Mouse (Mus musculus) heart, adult 2 months (tissue): ENCODE results near the gene Speer4e. TPM values are rescaled to one million over a fixed set of nuclear protein-coding genes. Genes with fewer than 3 reads are reported as not detected.
"Not testable (repeated sequence)": the region's sequence is repeated elsewhere in the genome, so short reads cannot be mapped to it uniquely, and the experiment has no call there.

ENCODE experiments used
- DNase-seq, 2 experiments: peaks; one replicate each; pipeline ENCODE4 v3.0.0; 2021
- H3K27ac ChIP-seq: fragments of 200-600 bp; 2 replicates; pipeline ENCODE4 v1.8.1; 2022
- H3K27me3 ChIP-seq: fragments of 200-500 bp; 2 replicates; pipeline ENCODE4 v1.6.1; 2012; ENCODE audit warnings: mild to moderate bottlenecking, low read length, inconsistent platforms, mixed read lengths; ENCODE audit not compliant: control insufficient read depth, insufficient read depth
- H3K36me3 ChIP-seq: fragments of 200-500 bp; 2 replicates; pipeline ENCODE4 v1.6.1; 2012; ENCODE audit warnings: low read length, inconsistent platforms; ENCODE audit not compliant: control insufficient read depth, insufficient read depth
- H3K4me1 ChIP-seq: fragments of 200-500 bp; 2 replicates; pipeline ENCODE4 v1.6.1; 2011; ENCODE audit warnings: low read length; ENCODE audit not compliant: control insufficient read depth, insufficient read depth
- H3K4me3 ChIP-seq: fragments of 200-600 bp; 2 replicates; pipeline ENCODE4 v1.8.1; 2022
- H3K79me2 ChIP-seq: fragments of 200-500 bp; replicated peaks from 2 replicates; pipeline ENCODE4 v1.6.1; 2012; ENCODE audit warnings: mild to moderate bottlenecking, inconsistent platforms, low read length, moderate library complexity, mixed read lengths; ENCODE audit not compliant: control insufficient read depth, insufficient read depth
- H3K9ac ChIP-seq: fragments of 200-500 bp; 2 replicates; pipeline ENCODE4 v1.6.1; 2012; ENCODE audit warnings: low read depth, mild to moderate bottlenecking, control low read depth, inconsistent platforms, low read length, mixed read lengths
- WGBS: fragments of 180-500 bp; shearing (Covaris S2); methylation state at CpG from one replicate; pipeline ENCODE4 v1.1.7; 2018; 5-methylcytosine and 5-hydroxymethylcytosine counted together
- intact Hi-C: fragments of 180-260 bp; cut with DNase I; formaldehyde crosslinking; loops from one replicate; pipeline ENCODE4 v1.15.1; 2025
- polyA plus RNA-seq: library from polyadenylated mRNA; depleted of rRNA; stranded (reverse); fragments of >200 nt; gene quantifications from 2 replicates; pipeline ENCODE4 v1.2.3, GENCODE M21; 2012
- total RNA-seq, 2 experiments: library from RNA; stranded (reverse); gene quantifications; 2 replicates each; pipeline ENCODE4 v1.2.3; 2021

Speer4e gene
- total and polyA plus RNA-seq, 3 experiments, result not detected

DNA sequence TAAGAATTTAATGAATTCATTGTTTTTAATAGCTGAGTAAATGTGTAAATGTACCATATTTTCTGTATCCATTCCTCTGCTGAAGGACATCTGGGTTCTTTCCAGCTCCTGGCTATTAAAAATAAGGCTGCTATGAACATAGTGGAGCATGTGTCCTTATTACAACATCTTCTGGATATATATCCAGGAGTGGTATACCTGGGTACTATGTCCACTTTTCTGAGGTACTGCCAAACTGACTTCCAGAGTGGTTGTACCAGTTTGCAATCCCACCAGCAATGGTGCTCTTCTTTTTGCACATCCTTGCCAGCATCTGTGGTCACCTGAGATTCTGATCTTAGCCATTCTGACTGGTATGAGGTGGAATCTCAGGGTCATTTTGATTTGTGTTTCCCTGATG lies 15.4 kb upstream of the Speer4e start:
- H3K4me3 ChIP-seq, H3K27me3 ChIP-seq, H3K9ac ChIP-seq, H3K4me1 ChIP-seq, intact Hi-C loops, H3K27ac ChIP-seq, H3K79me2 ChIP-seq, H3K36me3 ChIP-seq, DNase-seq: not testable (repeated sequence)

DNA sequence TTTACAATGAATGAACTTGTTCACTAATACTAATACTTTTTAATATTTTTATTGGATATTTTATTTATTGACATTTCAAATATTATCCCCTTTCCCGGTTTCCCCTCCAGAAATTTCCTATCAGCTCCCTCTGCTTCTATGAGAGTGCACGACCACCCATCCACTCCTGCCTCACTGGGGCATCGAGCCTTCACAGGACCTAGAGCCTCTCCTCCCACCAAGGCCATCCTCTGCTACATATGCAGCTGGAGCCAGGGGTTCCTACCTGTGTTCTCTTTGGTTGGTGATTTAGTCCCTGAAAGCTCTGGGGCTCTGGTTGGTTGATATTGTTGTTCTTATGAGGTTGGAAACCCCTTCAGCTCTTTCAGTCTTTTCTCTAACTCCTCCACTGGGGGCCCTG lies 14.5 kb upstream of the Speer4e start:
- H3K4me1 ChIP-seq, H3K27me3 ChIP-seq, H3K9ac ChIP-seq, H3K4me3 ChIP-seq, H3K79me2 ChIP-seq, intact Hi-C loops, H3K36me3 ChIP-seq, H3K27ac ChIP-seq, DNase-seq: not testable (repeated sequence)
- 56% methylated on average over 3 of the region's 3 CpGs for WGBS

DNA sequence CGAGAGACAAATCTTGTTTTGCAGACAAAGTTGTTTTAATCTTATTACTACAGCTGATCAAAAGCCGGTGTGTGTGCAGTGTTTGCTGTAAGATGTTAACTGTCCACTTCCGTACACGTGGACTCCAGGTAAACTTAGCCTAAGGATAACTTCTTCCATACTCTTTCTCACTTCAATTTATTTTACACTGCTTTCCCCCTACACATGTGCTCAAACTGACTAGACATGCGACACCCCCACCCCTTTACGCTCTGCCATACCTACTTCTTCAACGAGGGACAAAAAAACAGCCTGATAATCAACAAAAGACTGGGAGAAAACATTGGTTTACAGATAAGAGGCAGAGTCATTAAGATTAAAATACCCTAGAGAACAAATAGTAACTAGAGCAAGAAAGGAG lies 13.6 kb upstream of the Speer4e start:
- intact Hi-C loops, H3K36me3 ChIP-seq, DNase-seq, H3K9ac ChIP-seq, H3K4me3 ChIP-seq, H3K27me3 ChIP-seq, H3K4me1 ChIP-seq, H3K27ac ChIP-seq, H3K79me2 ChIP-seq: not testable (repeated sequence)
- WGBS, result 61% methylated on average over 7 of the region's 7 CpGs

- DNase-seq, H3K27me3 ChIP-seq, H3K27ac ChIP-seq, H3K4me3 ChIP-seq, H3K79me2 ChIP-seq, H3K4me1 ChIP-seq, H3K9ac ChIP-seq, intact Hi-C loops, H3K36me3 ChIP-seq: not testable (repeated sequence)
- 51% methylated on average over 4 of the region's 4 CpGs for WGBS
Observed at GRCm38 (mm10) chr5:14947482-14948198, 9.4 kb upstream of the Speer4e start.

GRCm38 (mm10) chr5:14945524-14945923 lies 7.3 kb upstream of the Speer4e start:
- H3K4me3 ChIP-seq, intact Hi-C loops: not testable (repeated sequence)

DNA sequence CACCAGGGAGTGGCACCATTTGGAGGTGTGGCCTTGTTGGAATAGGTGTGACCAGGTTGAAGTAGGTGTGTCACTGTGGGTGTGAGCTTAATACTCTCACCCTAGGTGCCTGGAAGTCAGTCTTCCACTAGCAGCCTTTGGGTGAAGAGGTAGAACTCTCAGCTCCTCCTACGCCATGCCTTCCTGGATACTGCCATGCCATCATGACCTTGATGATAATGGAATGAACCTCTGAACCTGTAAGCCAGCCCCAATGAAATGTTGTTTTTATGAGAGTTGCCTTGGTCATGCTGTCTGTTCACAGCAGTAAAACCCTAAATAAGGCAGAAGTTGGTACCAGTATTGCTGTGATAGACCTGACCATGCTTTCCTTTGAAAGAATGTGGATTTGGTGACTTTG lies 2.8 kb upstream of the Speer4e start:
- H3K4me3 ChIP-seq, H3K27me3 ChIP-seq, H3K79me2 ChIP-seq, intact Hi-C loops, H3K9ac ChIP-seq, H3K36me3 ChIP-seq, DNase-seq, H3K27ac ChIP-seq, H3K4me1 ChIP-seq: not testable (repeated sequence)
- 84% methylated on average over 1 of the region's 1 CpGs for WGBS

More at GRCm38 (mm10) chr5:14945524-14945923, 7.3 kb upstream of the Speer4e start:
- not testable (repeated sequence) for H3K27ac ChIP-seq, H3K36me3 ChIP-seq, H3K4me1 ChIP-seq, H3K27me3 ChIP-seq, H3K9ac ChIP-seq, DNase-seq, H3K79me2 ChIP-seq
- 37% methylated on average over 4 of the region's 4 CpGs for WGBS

GRCm38 (mm10) chr5:14933721-14934120 lies 4.5 kb downstream of the Speer4e start:
- intact Hi-C loops, H3K9ac ChIP-seq, H3K27me3 ChIP-seq, H3K4me3 ChIP-seq, H3K36me3 ChIP-seq, H3K4me1 ChIP-seq, DNase-seq, H3K79me2 ChIP-seq, H3K27ac ChIP-seq: not testable (repeated sequence)
- 55% methylated on average over 5 of the region's 6 CpGs for WGBS
